Mouse (Mus musculus) hindbrain, embryonic 13.5 days (tissue): Measurements from ENCODE around the gene Man2a2. TPM values are rescaled to one million over a fixed set of nuclear protein-coding genes. Genes with fewer than 3 reads are reported as not detected.
"Not testable (repeated sequence)": the region's sequence is repeated elsewhere in the genome, so short reads cannot be mapped to it uniquely, and the experiment has no call there.

Source experiments
- ATAC-seq: fragments of 200-750 bp; cut with Nextera tagmentation; 2 replicates; pipeline ENCODE4 v1.8.0; 2017; ENCODE audit warnings: moderate TSS enrichment; ENCODE audit not compliant: low FRiP score
- H3K27ac ChIP-seq: fragments of 300-500 bp; sonication (generic); 2 replicates; pipeline ENCODE4 v1.5.1; 2015; ENCODE audit warnings: inconsistent platforms, mild to moderate bottlenecking, moderate library complexity
- H3K27me3 ChIP-seq: fragments of 300-500 bp; sonication (generic); 2 replicates; pipeline ENCODE4 v1.6.1; 2015; ENCODE audit warnings: mild to moderate bottlenecking, inconsistent platforms
- H3K36me3 ChIP-seq: fragments of 300-500 bp; sonication (generic); 2 replicates; pipeline ENCODE4 v1.6.1; 2015; ENCODE audit warnings: mild to moderate bottlenecking, inconsistent platforms
- H3K4me1 ChIP-seq: fragments of 300-500 bp; sonication (generic); replicated peaks from 2 replicates; pipeline ENCODE4 v1.6.1; 2015; ENCODE audit warnings: inconsistent platforms
- H3K4me2 ChIP-seq: fragments of 300-500 bp; sonication (generic); 2 replicates; pipeline ENCODE4 v1.6.1; 2015; ENCODE audit warnings: inconsistent platforms, mild to moderate bottlenecking, moderate library complexity
- H3K4me3 ChIP-seq: fragments of 300-500 bp; sonication (generic); 2 replicates; pipeline ENCODE4 v1.5.1; 2015; ENCODE audit warnings: mild to moderate bottlenecking, inconsistent platforms
- H3K9ac ChIP-seq: fragments of 300-500 bp; sonication (generic); 2 replicates; pipeline ENCODE4 v1.6.1; 2015; ENCODE audit warnings: mild to moderate bottlenecking, inconsistent platforms
- H3K9me3 ChIP-seq: fragments of 300-500 bp; sonication (generic); 2 replicates; pipeline ENCODE4 v1.6.1; 2016; ENCODE audit warnings: inconsistent platforms
- WGBS: fragments of 180-500 bp; shearing (Covaris S2); methylation state at CpG from one replicate; pipeline ENCODE4 v1.1.7; 2015; 5-methylcytosine and 5-hydroxymethylcytosine counted together
- polyA plus RNA-seq: library from polyadenylated mRNA; unstranded; fragments of >200 nt; fragmentation: Nextera tagmentation; extraction: Ambion mirVana; gene quantifications from 2 replicates; pipeline ENCODE4 v1.2.1, GENCODE M21; 2015

The Man2a2 gene
- polyA plus RNA-seq, 1 experiment from 2014 or later: 20.8 TPM

GRCm38 (mm10) chr7:80342858-80343257 lies 28.3 kb downstream of the Man2a2 start, which contains the start of gene Hddc3:
Hddc3 (plus strand) TSS chr7:80343104.
- Histone ChIP-seq H3K9ac (peak within 1 kb of the TSS; percentile 77), H3K4me1 (peaks cover 48% of the 10 kb centered on the region), H3K4me3 (peak within 1 kb of the TSS; percentile 51), H3K27ac (peak within 1 kb of the TSS; percentile 87), H3K36me3 (peaks cover 6% of the 10 kb centered on the region; the same call in 1 of the 2 replicates), H3K9me3 (no peaks in the 10 kb centered on the region), H3K27me3 (no peaks in the 10 kb centered on the region), H3K4me2 (peak within 1 kb of the TSS; percentile 79)
- peak; percentile 36 for ATAC-seq
- WGBS: under 1% methylated on average over 25 of the region's 25 CpGs

- H3K36me3 ChIP-seq: peaks cover 16% of the 10 kb centered on the region
- H3K9me3 ChIP-seq: no peaks in the 10 kb centered on the region
- no peaks in the 10 kb centered on the region for H3K27me3 ChIP-seq
- H3K4me2 ChIP-seq: 0 out of 2 replicates have a peak overlapping the region, but pooled peaks have one; percentile 95
- peaks cover 58% of the 10 kb centered on the region for H3K4me1 ChIP-seq
- ATAC-seq: no peak
- 69% methylated on average over 7 of the region's 7 CpGs for WGBS
- H3K27ac ChIP-seq: peak overlapping the region; percentile 90
- H3K9ac ChIP-seq: no peak overlapping the region; the same call in 1 of the 2 replicates
- no peak overlapping the region for H3K4me3 ChIP-seq
These were observed 29.4 kb downstream of the Man2a2 start for GRCm38 (mm10) chr7:80341793-80342192.

GRCm38 (mm10) chr7:80340793-80341192 lies 30.4 kb downstream of the Man2a2 start, which contains the start of gene Unc45a:
Unc45a (minus strand) TSS chr7:80341005.
- 4% methylated on average over 11 of the region's 11 CpGs for WGBS
- no peaks in the 10 kb centered on the region for H3K27me3 ChIP-seq
- ATAC-seq: peak; percentile 15; the same call in 1 of the 2 replicates
- H3K9ac ChIP-seq: peak within 1 kb of the TSS; percentile 90
- peak within 1 kb of the TSS; percentile 90 for H3K27ac ChIP-seq
- H3K4me2 ChIP-seq: peak within 1 kb of the TSS; percentile 95
- peak within 1 kb of the TSS; percentile 64 for H3K4me3 ChIP-seq
- H3K9me3 ChIP-seq: no peaks in the 10 kb centered on the region
- peaks cover 67% of the 10 kb centered on the region for H3K4me1 ChIP-seq
- H3K36me3 ChIP-seq: peaks cover 26% of the 10 kb centered on the region

- WGBS: under 1% methylated on average over 45 of the region's 45 CpGs
- no peaks in the 10 kb centered on the region for H3K27me3 ChIP-seq
- H3K9ac ChIP-seq: peak overlapping the region; percentile 90
- H3K4me2 ChIP-seq: peak overlapping the region; percentile 95
- peak overlapping the region; percentile 64 for H3K4me3 ChIP-seq
- peaks cover 74% of the 10 kb centered on the region for H3K4me1 ChIP-seq
- no peaks in the 10 kb centered on the region for H3K9me3 ChIP-seq
- H3K36me3 ChIP-seq: peaks cover 29% of the 10 kb centered on the region
- peak overlapping the region; percentile 90 for H3K27ac ChIP-seq
- peak; percentile 96 for ATAC-seq
These were observed 31.2 kb downstream of the Man2a2 start for GRCm38 (mm10) chr7:80339793-80340628.

- ATAC-seq: no peak
- Histone ChIP-seq H3K36me3 (peaks cover 35% of the 10 kb centered on the region), H3K4me1 (peaks cover 74% of the 10 kb centered on the region), H3K27ac (peak overlapping the region; percentile 90), H3K9ac (peak overlapping the region; percentile 90), H3K4me3 (peak overlapping the region; percentile 64), H3K9me3 (no peaks in the 10 kb centered on the region), H3K4me2 (peak overlapping the region; percentile 95), H3K27me3 (no peaks in the 10 kb centered on the region)
- WGBS: 5% methylated on average over 17 of the region's 17 CpGs
These were observed 31.8 kb downstream of the Man2a2 start for GRCm38 (mm10) chr7:80339371-80339770.

- H3K36me3 ChIP-seq: peaks cover 60% of the 10 kb centered on the region
- H3K4me2 ChIP-seq: no peak overlapping the region
- no peaks in the 10 kb centered on the region for H3K9me3 ChIP-seq
- H3K4me3 ChIP-seq: no peak overlapping the region
- WGBS: 96% methylated on average over 3 of the region's 3 CpGs
- 0 out of 2 replicates have a peak overlapping the region, but pooled peaks have one; percentile 8 for H3K9ac ChIP-seq
- ATAC-seq: no peak
- no peak overlapping the region for H3K27ac ChIP-seq
- no peaks in the 10 kb centered on the region for H3K27me3 ChIP-seq
- H3K4me1 ChIP-seq: peaks cover 57% of the 10 kb centered on the region
These were observed 34.2 kb downstream of the Man2a2 start for GRCm38 (mm10) chr7:80336932-80337331.

- no peak overlapping the region for H3K4me2 ChIP-seq
- 98% methylated on average over 4 of the region's 4 CpGs for WGBS
- H3K27me3 ChIP-seq: no peaks in the 10 kb centered on the region
- no peak overlapping the region for H3K4me3 ChIP-seq
- H3K36me3 ChIP-seq: peaks cover 80% of the 10 kb centered on the region
- ATAC-seq: no peak
- no peak overlapping the region for H3K9ac ChIP-seq
- H3K9me3 ChIP-seq: no peaks in the 10 kb centered on the region
- H3K27ac ChIP-seq: no peak overlapping the region
- H3K4me1 ChIP-seq: peaks cover 40% of the 10 kb centered on the region
These were observed 36.3 kb downstream of the Man2a2 start for GRCm38 (mm10) chr7:80334848-80335247.

- H3K9ac ChIP-seq: no peak overlapping the region
- peaks cover 100% of the 10 kb centered on the region for H3K36me3 ChIP-seq
- no peaks in the 10 kb centered on the region for H3K9me3 ChIP-seq
- H3K27me3 ChIP-seq: no peaks in the 10 kb centered on the region
- no peak overlapping the region for H3K4me2 ChIP-seq
- H3K4me1 ChIP-seq: peaks cover 12% of the 10 kb centered on the region
- no peak overlapping the region for H3K4me3 ChIP-seq
- 87% methylated on average over 19 of the region's 19 CpGs for WGBS
- no peak overlapping the region for H3K27ac ChIP-seq
- ATAC-seq: no peak
These were observed 39.7 kb downstream of the Man2a2 start for GRCm38 (mm10) chr7:80331433-80331832.

- ATAC-seq: no peak
- 86% methylated on average over 8 of the region's 8 CpGs for WGBS
These were observed 40.9 kb downstream of the Man2a2 start for GRCm38 (mm10) chr7:80330278-80330677.

GRCm38 (mm10) chr7:80326076-80326475 lies 45.1 kb downstream of the Man2a2 start:
- H3K4me3 ChIP-seq: no peak overlapping the region
- H3K27ac ChIP-seq: no peak overlapping the region
- peaks cover 62% of the 10 kb centered on the region for H3K36me3 ChIP-seq
- ATAC-seq: no peak
- 98% methylated on average over 19 of the region's 19 CpGs for WGBS
- H3K9me3 ChIP-seq: no peaks in the 10 kb centered on the region
- no peak overlapping the region for H3K4me2 ChIP-seq
- H3K4me1 ChIP-seq: peaks cover 23% of the 10 kb centered on the region
- H3K9ac ChIP-seq: no peak overlapping the region
- no peaks in the 10 kb centered on the region for H3K27me3 ChIP-seq

More at GRCm38 (mm10) chr7:80330278-80330677, 40.9 kb downstream of the Man2a2 start:
- no peaks in the 10 kb centered on the region for H3K27me3 ChIP-seq
- H3K4me3 ChIP-seq: no peak overlapping the region
- no peak overlapping the region for H3K9ac ChIP-seq
- peaks cover 100% of the 10 kb centered on the region for H3K36me3 ChIP-seq
- H3K9me3 ChIP-seq: no peaks in the 10 kb centered on the region
- no peak overlapping the region for H3K27ac ChIP-seq
- H3K4me2 ChIP-seq: no peak overlapping the region
- H3K4me1 ChIP-seq: peaks cover 3% of the 10 kb centered on the region; the same call in 1 of the 2 replicates

- H3K4me1 ChIP-seq: peaks cover 23% of the 10 kb centered on the region
- H3K36me3 ChIP-seq: peaks cover 61% of the 10 kb centered on the region
- H3K9me3 ChIP-seq: no peaks in the 10 kb centered on the region
- no peak for ATAC-seq
- no peaks in the 10 kb centered on the region for H3K27me3 ChIP-seq
- no peak overlapping the region for H3K4me3 ChIP-seq
- H3K9ac ChIP-seq: peak overlapping the region; percentile 49; the same call in 1 of the 2 replicates
- H3K27ac ChIP-seq: peak overlapping the region; percentile 10; the same call in 1 of the 2 replicates
- H3K4me2 ChIP-seq: no peak overlapping the region
- 97% methylated on average over 16 of the region's 16 CpGs for WGBS
These were observed 45.8 kb downstream of the Man2a2 start for GRCm38 (mm10) chr7:80325292-80325868.

GRCm38 (mm10) chr7:80324816-80325119 lies 46.4 kb downstream of the Man2a2 start:
- WGBS: 54% methylated on average over 4 of the region's 5 CpGs
- Histone ChIP-seq H3K36me3 (peaks cover 61% of the 10 kb centered on the region), H3K4me2 (peak overlapping the region; percentile 61), H3K4me1 (peaks cover 23% of the 10 kb centered on the region), H3K27ac (peak overlapping the region; percentile 92)
- not testable (repeated sequence) for H3K4me3 ChIP-seq, H3K9ac ChIP-seq, H3K9me3 ChIP-seq, ATAC-seq, H3K27me3 ChIP-seq
